Mouse (Mus musculus) brain, embryonic 14.5 days (tissue): ENCODE measurements around the gene Glud1.

ENCODE experiments used
- CTCF ChIP-seq: fragments of 200-500 bp; IDR thresholded peaks from 2 replicates; pipeline ENCODE4 v1.5.1; 2012; ENCODE audit warnings: inconsistent platforms, mild to moderate bottlenecking, moderate library complexity, borderline replicate concordance; ENCODE audit not compliant: insufficient read depth, insufficient read length; ENCODE audit errors: extremely low read depth
- POLR2A ChIP-seq: fragments of 200-500 bp; IDR thresholded peaks from 2 replicates; pipeline ENCODE4 v1.6.1; 2012; ENCODE audit warnings: mild to moderate bottlenecking, inconsistent platforms, borderline replicate concordance; ENCODE audit not compliant: poor library complexity, insufficient read depth, insufficient read length, severe bottlenecking; ENCODE audit errors: extremely low read depth

- TF ChIP-seq CTCF: no peak
- TF ChIP-seq POLR2A: no peak
These were observed 22.1 kb upstream of the Glud1 start for GRCm38 (mm10) chr14:34288396-34288795.
